Comparison of ENCODE assay signal across 28 mouse cellular contexts in genomic region chr16:37956751-37957150, GRCm38 (mm10). TPM values are rescaled to one million over a fixed set of nuclear protein-coding genes. Genes with fewer than 3 reads are reported as not detected.
A peak's percentile ranks its signal among the peaks of the same experiment; 100 is the strongest.
DNase-seq lines count a peak whose midpoint lies in the region; ATAC-seq and TF ChIP-seq lines count a peak whose summit lies in the region.
"Had no signal": no experiment of that assay in that cellular context is flagged by ENCODE, and none has a peak within 500 bp of the region (broad histone marks: within the 10 kb centered on the region; RNA-seq: fewer than 3 reads in every experiment).

No protein-coding gene starts in this region.

- peaks cover 33% of the 10 kb centered on the region for H3K4me1 ChIP-seq in hindbrain, embryonic 13.5 days (replicated peaks)
- 0 out of 2 replicates have a peak, but pooled peaks cover 4% of the 10 kb centered on the region for H3K4me1 ChIP-seq in hindbrain, embryonic 14.5 days (replicated peaks; ENCODE audit: control insufficient read depth, insufficient read depth, low read length)
- no peaks in the 10 kb centered on the region for H3K4me1 ChIP-seq in lung, embryonic 14.5 days (ENCODE audit: insufficient read depth)
- H3K4me1 ChIP-seq in embryonic facial prominence, embryonic 15.5 days, result peaks cover 5% of the 10 kb centered on the region; the same call in 1 of the 2 replicates
- 0 out of 2 replicates have a peak, but pooled peaks cover 7% of the 10 kb centered on the region for H3K4me1 ChIP-seq in intestine, postnatal 0 days (replicated peaks; ENCODE audit: control insufficient read depth, insufficient read depth, low read length)

- ATAC-seq in hindbrain, embryonic 13.5 days (ENCODE audit: low FRiP score), result 0 out of 2 replicates have a peak, but pooled peaks have one; percentile 38
- ATAC-seq in hindbrain, embryonic 14.5 days (ENCODE audit: low FRiP score), result no peak
- peak; percentile 47; the same call in 1 of the 2 replicates for ATAC-seq in lung, embryonic 14.5 days (ENCODE audit: insufficient read depth)
- peak; percentile 54; the same call in 1 of the 2 replicates for ATAC-seq in embryonic facial prominence, embryonic 15.5 days (ENCODE audit: insufficient number of reproducible peaks, low FRiP score, low TSS enrichment, low read depth)
- peak; percentile 39 for ATAC-seq in intestine, postnatal 0 days
- ATAC-seq: forebrain, embryonic 14.5 days; hindbrain, postnatal 0 days; midbrain, embryonic 16.5 days; Patski had no signal

- no peak overlapping the region for H3K9ac ChIP-seq in hindbrain, embryonic 13.5 days
- H3K9ac ChIP-seq in hindbrain, embryonic 14.5 days, result no peak overlapping the region
- H3K9ac ChIP-seq in lung, embryonic 14.5 days, result no peak overlapping the region
- H3K9ac ChIP-seq in embryonic facial prominence, embryonic 15.5 days, result no peak overlapping the region
- H3K9ac ChIP-seq in intestine, postnatal 0 days (ENCODE audit: low read depth, low read length), result no peak overlapping the region
- H3K9ac ChIP-seq: embryonic facial prominence, embryonic 13.5 days; liver, embryonic 13.5 days had no signal

- no peaks in the 10 kb centered on the region for H3K9me3 ChIP-seq in hindbrain, embryonic 13.5 days
- H3K9me3 ChIP-seq in hindbrain, embryonic 14.5 days (ENCODE audit: control insufficient read depth, low read length), result no peaks in the 10 kb centered on the region
- H3K9me3 ChIP-seq in lung, embryonic 14.5 days (ENCODE audit: low read depth, low read length), result no peaks in the 10 kb centered on the region
- no peaks in the 10 kb centered on the region for H3K9me3 ChIP-seq in embryonic facial prominence, embryonic 15.5 days (replicated peaks)
- no peaks in the 10 kb centered on the region for H3K9me3 ChIP-seq in intestine, postnatal 0 days (ENCODE audit: control insufficient read depth)
- H3K9me3 ChIP-seq: embryonic facial prominence, embryonic 13.5 days; liver, embryonic 13.5 days; megakaryocyte, embryonic 14.5 days had no signal

- H3K27ac ChIP-seq in hindbrain, embryonic 13.5 days, result no peak overlapping the region
- no peak overlapping the region for H3K27ac ChIP-seq in hindbrain, embryonic 14.5 days
- no peak overlapping the region for H3K27ac ChIP-seq in lung, embryonic 14.5 days (ENCODE audit: low read depth)
- H3K27ac ChIP-seq in embryonic facial prominence, embryonic 15.5 days (replicated peaks), result no peak overlapping the region
- H3K27ac ChIP-seq in intestine, postnatal 0 days (ENCODE audit: low read depth, low read length), result peak overlapping the region; percentile 9; the same call in 1 of the 2 replicates
- H3K27ac ChIP-seq in left cerebral cortex, adult 2 months, result no peak overlapping the region
- H3K27ac ChIP-seq: embryonic facial prominence, embryonic 13.5 days; hindbrain, postnatal 0 days; layer of hippocampus, adult 2 months; liver, embryonic 13.5 days had no signal

- H3K4me3 ChIP-seq in hindbrain, embryonic 13.5 days, result no peak overlapping the region
- H3K4me3 ChIP-seq in hindbrain, embryonic 14.5 days (replicated peaks; ENCODE audit: low read length), result no peak overlapping the region
- H3K4me3 ChIP-seq in lung, embryonic 14.5 days (ENCODE audit: low read depth, low read length), result no peak overlapping the region
- no peak overlapping the region for H3K4me3 ChIP-seq in embryonic facial prominence, embryonic 15.5 days (replicated peaks)
- H3K4me3 ChIP-seq in intestine, postnatal 0 days (ENCODE audit: low read depth, low read length), result no peak overlapping the region
- H3K4me3 ChIP-seq in left cerebral cortex, adult 2 months, result no peak overlapping the region
- H3K4me3 ChIP-seq: embryonic facial prominence, embryonic 13.5 days; layer of hippocampus, adult 2 months; liver, embryonic 13.5 days; megakaryocyte, embryonic 14.5 days had no signal

- H3K27me3 ChIP-seq in hindbrain, embryonic 13.5 days, result no peaks in the 10 kb centered on the region
- no peaks in the 10 kb centered on the region for H3K27me3 ChIP-seq in hindbrain, embryonic 14.5 days (ENCODE audit: control insufficient read depth, insufficient read depth, low read length)
- no peaks in the 10 kb centered on the region for H3K27me3 ChIP-seq in lung, embryonic 14.5 days (ENCODE audit: insufficient read depth, low read length)
- no peaks in the 10 kb centered on the region for H3K27me3 ChIP-seq in embryonic facial prominence, embryonic 15.5 days
- H3K27me3 ChIP-seq in intestine, postnatal 0 days (replicated peaks; ENCODE audit: control insufficient read depth, insufficient read depth, low read length), result no peaks in the 10 kb centered on the region
- H3K27me3 ChIP-seq: embryonic facial prominence, embryonic 13.5 days; liver, embryonic 13.5 days had no signal

- H3K36me3 ChIP-seq in hindbrain, embryonic 13.5 days, result no peaks in the 10 kb centered on the region
- no peaks in the 10 kb centered on the region for H3K36me3 ChIP-seq in hindbrain, embryonic 14.5 days (replicated peaks; ENCODE audit: control insufficient read depth, insufficient read depth)
- no peaks in the 10 kb centered on the region for H3K36me3 ChIP-seq in lung, embryonic 14.5 days (ENCODE audit: insufficient read depth)
- H3K36me3 ChIP-seq in embryonic facial prominence, embryonic 15.5 days, result no peaks in the 10 kb centered on the region
- H3K36me3 ChIP-seq in intestine, postnatal 0 days (ENCODE audit: control insufficient read depth, insufficient read depth), result no peaks in the 10 kb centered on the region
- H3K36me3 ChIP-seq: embryonic facial prominence, embryonic 13.5 days; liver, embryonic 13.5 days had no signal

- DNase-seq in hindbrain, embryonic 14.5 days (ENCODE audit: low spot score), result no peak
- peak; percentile 26 for DNase-seq in lung, embryonic 14.5 days
- no peak for DNase-seq in lung, postnatal 14 days
- DNase-seq in MN1 (ENCODE audit: low spot score), result no peak
- no peak for DNase-seq in left cerebral cortex, adult 2 months (ENCODE audit: extremely low spot score in 1 of 2, low spot score in 2 of 2)
- DNase-seq: adrenal gland, adult 8-10 months; cerebellum, adult 18-20 months; cerebellum, postnatal 14 days; kidney, adult 8-10 months; liver, embryonic 13.5 days; lung, adult 2 months; lung, postnatal 36 days; thymus, adult 18-20 months; thymus, postnatal 36 days had no signal

- TF ChIP-seq CTCF in lung, embryonic 14.5 days (IDR thresholded peaks at IDR 0.05; ENCODE audit: low read depth), result no peak
- TF ChIP-seq CTCF in intestine, postnatal 0 days (IDR thresholded peaks at IDR 0.05; ENCODE audit: low read depth), result no peak
- TF ChIP-seq CTCF in left cerebral cortex, adult 2 months (IDR thresholded peaks at IDR 0.05), result no peak

- H3K4me2 ChIP-seq in hindbrain, embryonic 13.5 days, result no peak overlapping the region
- H3K4me2 ChIP-seq in hindbrain, embryonic 14.5 days (replicated peaks), result no peak overlapping the region
- H3K4me2 ChIP-seq in lung, embryonic 14.5 days, result no peak overlapping the region
- no peak overlapping the region for H3K4me2 ChIP-seq in embryonic facial prominence, embryonic 15.5 days (replicated peaks)
- peak overlapping the region; percentile 53; the same call in 1 of the 2 replicates for H3K4me2 ChIP-seq in intestine, postnatal 0 days (replicated peaks; ENCODE audit: low read depth)
- H3K4me2 ChIP-seq: embryonic facial prominence, embryonic 13.5 days; heart, embryonic 11.5 days; liver, embryonic 13.5 days had no signal

- intact Hi-C loops in left cerebral cortex, adult 2 months (cut with DNase I), result no loop called here

- 60% methylated on average over 4 of the region's 4 CpGs for WGBS in hindbrain, embryonic 13.5 days
- 80% methylated on average over 4 of the region's 4 CpGs for WGBS in hindbrain, embryonic 14.5 days
- WGBS in lung, embryonic 14.5 days, result 43% methylated on average over 4 of the region's 4 CpGs
- 64% methylated on average over 4 of the region's 4 CpGs for WGBS in embryonic facial prominence, embryonic 15.5 days
- 33% methylated on average over 4 of the region's 4 CpGs for WGBS in intestine, postnatal 0 days

RNA-seq across cellular contexts. Expression of gene Gpr156, which starts 40.5 kb away (rescaled TPM):
- 5.0 TPM in 2 replicates for polyA plus RNA-seq in hindbrain, embryonic 13.5 days (2015; fragmentation: Nextera tagmentation; extraction: Ambion mirVana)
- 3.5 and 3.9 TPM in 2 replicates for polyA plus RNA-seq in hindbrain, embryonic 14.5 days (2014; fragmentation: Nextera tagmentation; extraction: Ambion mirVana)
- 0.58 and 1.4 TPM in 2 replicates for polyA plus RNA-seq in lung, embryonic 14.5 days (2014; fragmentation: Nextera tagmentation; extraction: Ambion mirVana)
- 0.23 and 0.39 TPM in 2 replicates for polyA plus RNA-seq in embryonic facial prominence, embryonic 15.5 days (2015; fragmentation: Nextera tagmentation; extraction: Ambion mirVana)
- 0.09 and 0.10 TPM in 2 replicates for polyA plus RNA-seq in intestine, postnatal 0 days (2015; fragmentation: Nextera tagmentation; extraction: Ambion mirVana)
- under 1 TPM; 0.48 to 0.63 TPM for total RNA-seq in left cerebral cortex, adult 2 months (2021)
- total RNA-seq: gastrocnemius, adult 8-10 months; hematopoietic stem cell, adult 5-6 weeks; neutrophil, adult 5-6 weeks had no signal
